Mouse (Mus musculus) liver, postnatal 0 days (tissue): Measurements from ENCODE around the gene Olfr520.

ENCODE experiments used
- CTCF ChIP-seq: sonication (generic); IDR thresholded peaks from 2 replicates; pipeline ENCODE4 v1.5.1; 2016; ENCODE audit warnings: antibody characterized with exemption, low read depth
- EP300 ChIP-seq: IDR thresholded peaks from 2 replicates; pipeline ENCODE4 v1.6.1; 2016; ENCODE audit warnings: antibody characterized with exemption, low read depth, mild to moderate bottlenecking

DNA sequence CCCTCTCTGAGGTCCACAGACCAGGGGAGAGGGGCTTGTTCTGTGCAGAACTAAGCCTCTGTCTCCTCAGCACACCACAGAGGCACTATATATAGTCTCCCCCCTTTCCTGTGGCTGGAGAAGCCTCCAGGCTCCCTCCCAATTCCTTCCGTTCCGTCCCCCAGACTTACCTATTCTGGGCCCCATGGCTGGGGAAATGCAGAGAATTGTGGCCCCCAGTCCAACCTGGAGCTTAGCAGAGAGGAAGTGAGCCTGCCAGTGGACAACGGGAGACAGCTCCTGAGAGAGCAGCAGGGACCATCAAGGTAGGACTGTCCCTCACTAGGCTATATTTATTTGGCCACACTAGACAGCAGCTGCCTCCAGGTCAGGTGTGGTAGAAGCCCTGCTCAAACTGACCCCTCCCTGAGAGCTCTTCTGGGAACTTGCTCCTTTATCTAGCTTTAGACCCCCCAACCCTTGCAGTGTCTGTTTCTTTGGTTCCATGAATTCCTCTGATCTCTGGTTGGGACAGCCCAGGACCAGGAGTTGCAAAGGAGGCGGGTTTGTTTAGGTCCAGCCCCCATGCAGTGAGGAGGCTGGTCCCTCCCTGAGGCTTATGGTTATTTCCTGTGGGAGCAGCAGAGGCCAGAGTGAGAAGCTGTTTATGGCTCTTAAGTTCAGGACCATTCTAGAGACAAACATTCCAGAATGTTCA is 23.6 kb upstream of the Olfr520 start:
- no peak for TF ChIP-seq CTCF
- TF ChIP-seq EP300 = no peak
